Mouse (Mus musculus): ENCODE data around the gene Dnajb4.

DNA sequence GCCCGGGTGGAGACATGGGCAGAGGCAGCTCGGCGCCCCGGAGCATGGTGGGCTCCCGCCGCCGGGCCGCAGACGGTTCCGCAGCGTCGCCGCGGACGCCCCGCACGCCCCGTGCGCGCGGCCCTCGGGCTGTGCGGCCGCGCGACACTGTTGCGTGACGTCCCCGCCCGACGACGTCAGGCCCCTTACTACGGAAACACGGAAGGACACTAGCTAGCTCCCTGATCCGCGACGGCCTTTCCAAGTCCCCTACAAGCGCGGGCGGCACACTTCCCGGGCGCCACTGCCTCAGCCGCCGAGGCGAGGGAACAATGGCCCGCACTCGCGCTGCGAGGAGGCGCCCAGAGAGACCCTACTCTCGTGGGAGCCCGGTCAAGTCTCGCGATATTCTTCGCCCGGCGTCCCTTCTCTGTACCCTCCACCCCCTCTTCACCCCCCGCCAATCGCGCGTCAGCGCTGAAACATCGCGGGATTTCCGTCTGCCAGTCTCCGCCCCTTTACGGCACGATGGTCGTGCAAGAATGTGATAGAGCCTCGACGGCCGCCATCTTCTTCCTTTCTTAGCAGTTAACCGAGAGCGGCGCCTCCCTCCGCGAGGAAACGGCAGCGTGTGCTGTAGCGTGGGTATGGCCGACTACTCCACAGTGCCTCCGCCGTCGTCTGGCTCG, at the start of gene Dnajb4, which contains the start of gene Fubp1:
- no peak for TF ChIP-seq CTCF (IDR thresholded peaks at IDR 0.05; ENCODE audit: insufficient read depth, low read length)
- peak; percentile 94 for TF ChIP-seq POLR2A (IDR thresholded peaks at IDR 0.05; ENCODE audit: borderline replicate concordance, extremely low read depth, low read depth, low read length)
